Mouse (Mus musculus): ENCODE results near the gene Atg4d. TPM values are rescaled to one million over a fixed set of nuclear protein-coding genes. Genes with fewer than 3 reads are reported as not detected.
"Not testable (repeated sequence)": the region's sequence is repeated elsewhere in the genome, so short reads cannot be mapped to it uniquely, and the experiment has no call there.

Gene Atg4d
- total RNA-seq, 2 experiments from 2014 or later = 40.7 to 49.2 TPM

GRCm38 (mm10) chr9:21238004-21238732, 26.9 kb upstream of the Atg4d start:
- DNase-seq (ENCODE audit: low spot score in 2 of 2) = peak in 1 of 2 experiments; percentile 27

GRCm38 (mm10) chr9:21238733-21239464, 26.2 kb upstream of the Atg4d start, which contains the start of gene Keap1:
Gene Keap1, minus strand, starts transcription at chr9:21239361.
- DNase-seq (ENCODE audit: low spot score in 2 of 2) = peak; percentile 69 to 80
- intact Hi-C loops (cut with DNase I) = loop anchor here (2.0 to 5.0 kb wide), 2 partner anchors 52 to 72 kb away; partner anchors contain the start of genes Cdkn2d and Pde4a

More at GRCm38 (mm10) chr9:21238004-21238732, 26.9 kb upstream of the Atg4d start:
- intact Hi-C loops (cut with DNase I) = loop anchor here (2.0 to 5.0 kb wide), 2 partner anchors 53 to 71 kb away; partner anchors contain the start of genes Cdkn2d and Pde4a

DNA sequence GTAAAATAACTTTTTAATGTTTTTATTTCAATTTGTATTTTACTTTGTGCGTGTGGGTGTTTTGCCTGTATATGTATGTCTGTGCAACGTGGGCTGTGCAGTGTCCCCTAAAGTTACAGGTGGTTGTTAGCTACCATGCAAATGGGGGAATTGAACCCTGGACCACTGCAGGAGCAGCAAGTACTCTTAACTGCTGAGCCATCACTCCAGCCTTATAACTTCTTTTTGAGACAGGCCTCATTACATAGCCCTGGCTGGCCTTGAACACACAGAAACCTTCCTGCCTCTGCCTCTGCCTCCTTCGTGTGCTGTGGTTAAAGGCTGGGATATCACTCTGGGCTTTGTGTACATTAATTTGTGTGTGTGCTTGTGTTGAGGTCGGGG, 25.6 kb upstream of the Atg4d start:
- intact Hi-C loops (cut with DNase I) = loop anchor here (2.0 to 5.0 kb wide), 2 partner anchors 51 to 72 kb away; partner anchors contain the start of genes Cdkn2d and Pde4a
- no peak for DNase-seq (ENCODE audit: low spot score in 2 of 2)

GRCm38 (mm10) chr9:21241343-21241742, 23.8 kb upstream of the Atg4d start:
- intact Hi-C loops (cut with DNase I) = no loop called here
- DNase-seq (ENCODE audit: low spot score in 2 of 2) = peak; percentile 72 to 88

- no peak for DNase-seq (ENCODE audit: low spot score in 2 of 2)
- intact Hi-C loops (cut with DNase I) = no loop called here
These were observed 21.2 kb upstream of the Atg4d start for GRCm38 (mm10) chr9:21243826-21244427.

DNA sequence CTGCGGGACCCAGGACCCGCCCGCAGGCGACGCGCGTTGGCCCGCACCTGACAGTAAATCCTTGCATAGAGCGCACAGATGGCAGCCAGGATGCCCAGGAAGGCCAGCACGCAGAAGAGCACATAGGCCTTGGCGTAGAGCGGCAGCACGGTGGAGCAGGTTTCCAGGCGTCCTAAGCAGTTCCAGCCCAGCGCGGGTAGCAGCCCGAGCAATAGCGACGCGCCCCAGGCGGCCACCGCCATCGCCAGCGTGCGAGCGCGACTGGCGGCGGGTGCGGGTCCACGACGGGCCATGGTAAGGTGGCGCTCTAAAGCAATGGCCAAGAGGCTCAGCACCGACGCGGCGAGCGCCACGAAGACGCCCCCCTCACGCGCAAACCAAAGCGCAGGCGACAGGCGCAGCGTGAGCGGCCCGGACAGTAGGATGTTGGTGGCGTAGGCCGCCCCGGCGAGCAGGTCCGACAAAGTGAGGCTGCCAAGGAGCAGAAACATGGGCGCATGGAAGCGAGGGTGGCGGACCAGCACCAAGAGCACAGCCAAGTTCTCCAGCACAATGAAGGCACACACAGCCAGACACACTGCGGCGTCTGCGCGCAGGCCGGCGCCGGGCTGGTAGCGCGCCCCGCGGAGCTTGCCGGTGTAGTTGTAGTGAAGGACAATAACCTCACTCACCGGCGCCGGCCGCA, 20.5 kb upstream of the Atg4d start:
- peak; percentile 47 to 56 for DNase-seq (ENCODE audit: low spot score in 2 of 2)
- intact Hi-C loops (cut with DNase I) = no loop called here

DNA sequence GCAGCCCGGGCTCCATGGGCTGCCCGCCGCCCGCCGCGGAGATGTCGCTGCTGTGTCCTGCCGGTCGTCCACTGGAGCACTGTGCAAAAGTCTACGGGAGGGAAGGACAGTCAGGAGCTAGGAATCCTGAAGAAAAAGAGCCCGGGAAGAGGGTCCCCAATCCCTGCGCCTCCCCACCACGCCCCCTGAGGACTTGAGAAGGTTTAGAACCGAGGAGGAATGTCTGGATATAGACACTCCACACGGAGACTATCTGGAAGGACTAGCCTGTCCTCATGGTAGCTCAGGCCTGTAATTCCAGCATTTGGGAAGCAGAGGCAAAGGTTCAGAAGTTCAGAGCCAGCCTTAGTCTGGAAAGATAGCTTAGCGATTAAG, 20.0 kb upstream of the Atg4d start:
- DNase-seq (ENCODE audit: low spot score in 2 of 2) = no peak
- intact Hi-C loops (cut with DNase I) = no loop called here

DNA sequence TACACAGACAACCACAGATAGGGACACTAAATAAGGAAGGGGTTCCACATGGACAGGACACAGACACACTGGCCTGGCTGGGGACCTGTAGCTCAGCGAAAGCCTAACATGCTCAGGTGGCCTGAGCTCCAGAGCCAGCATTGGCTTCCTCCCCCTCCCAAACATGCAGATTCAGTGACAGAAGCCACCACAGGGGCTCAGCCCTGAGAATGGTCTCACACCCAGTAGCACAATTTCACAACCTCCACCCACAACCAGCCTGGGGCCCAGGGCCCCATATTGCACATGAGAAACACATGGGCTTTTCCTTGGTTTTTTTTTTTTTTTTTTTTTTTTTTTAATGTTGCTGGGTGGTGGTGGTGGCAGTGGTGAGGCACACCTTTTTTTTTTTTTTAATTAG, 18.8 kb upstream of the Atg4d start:
- intact Hi-C loops (cut with DNase I) = no loop called here
- DNase-seq (ENCODE audit: low spot score in 2 of 2) = no peak

GRCm38 (mm10) chr9:21248326-21248725, 16.8 kb upstream of the Atg4d start, which contains the start of gene S1pr5:
Gene S1pr5, minus strand, starts transcription at chr9:21248443.
- DNase-seq (ENCODE audit: low spot score in 2 of 2) = no peak
- intact Hi-C loops (cut with DNase I) = no loop called here

- no peak for DNase-seq (ENCODE audit: low spot score in 2 of 2)
- intact Hi-C loops (cut with DNase I) = no loop called here
These were observed 15.2 kb upstream of the Atg4d start for GRCm38 (mm10) chr9:21249629-21250508.

DNA sequence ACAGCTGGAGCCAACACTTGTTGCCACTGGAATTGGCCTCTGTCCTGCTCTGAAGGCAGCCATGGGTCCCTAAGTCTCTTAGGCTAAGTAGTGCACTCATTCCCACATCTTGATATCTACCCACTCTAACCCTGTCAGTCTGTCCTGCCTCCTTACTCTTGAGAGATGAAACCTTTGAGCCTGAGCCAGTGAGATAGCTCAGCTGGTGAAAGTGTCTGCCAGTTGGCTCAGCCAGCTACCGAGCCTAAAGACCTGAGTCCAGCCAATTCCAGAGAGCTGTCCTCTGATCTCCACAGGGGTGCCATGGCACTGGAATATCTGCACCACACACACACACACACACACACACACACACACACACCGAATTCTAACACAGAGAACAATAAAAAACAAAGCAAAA, 14.6 kb upstream of the Atg4d start:
- DNase-seq (ENCODE audit: low spot score in 2 of 2) = no peak
- intact Hi-C loops (cut with DNase I) = no loop called here

DNA sequence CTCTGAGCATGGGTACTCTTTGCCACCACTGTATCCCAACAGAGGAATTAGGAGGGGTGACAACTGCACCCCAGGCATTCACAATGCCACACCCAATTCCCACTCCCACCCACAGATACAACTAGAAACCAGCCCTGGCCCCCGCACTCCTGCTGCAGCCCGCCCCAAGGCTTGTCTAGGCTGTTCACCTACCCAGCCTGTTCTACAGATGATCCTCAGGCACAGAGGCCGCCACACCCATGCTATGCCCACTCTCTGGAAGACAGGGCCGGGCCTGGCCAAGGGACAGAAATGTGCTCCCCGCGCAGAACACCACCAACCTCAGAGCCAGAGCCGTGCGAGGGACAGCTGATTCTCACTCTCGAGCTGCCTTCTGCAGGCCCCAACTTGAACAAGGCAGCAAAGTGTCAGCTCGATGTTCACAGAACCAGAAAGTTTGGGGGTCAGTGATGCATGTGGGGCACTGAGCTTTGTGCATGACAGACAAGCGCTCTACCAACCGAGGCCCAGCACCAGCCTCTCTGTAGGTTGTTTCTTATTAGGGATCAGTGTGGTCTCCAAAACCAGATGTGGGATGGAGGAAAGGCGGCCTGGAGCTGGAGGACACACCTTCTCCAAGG, 13.9 kb upstream of the Atg4d start:
- intact Hi-C loops (cut with DNase I) = no loop called here
- no peak for DNase-seq (ENCODE audit: low spot score in 2 of 2)

GRCm38 (mm10) chr9:21254690-21255089, 10.4 kb upstream of the Atg4d start:
- intact Hi-C loops (cut with DNase I) = no loop called here
- DNase-seq (ENCODE audit: low spot score in 2 of 2) = no peak

- DNase-seq (ENCODE audit: low spot score in 2 of 2); intact Hi-C loops (cut with DNase I): not testable (repeated sequence)
These were observed 8.7 kb upstream of the Atg4d start for GRCm38 (mm10) chr9:21256349-21256748.

DNA sequence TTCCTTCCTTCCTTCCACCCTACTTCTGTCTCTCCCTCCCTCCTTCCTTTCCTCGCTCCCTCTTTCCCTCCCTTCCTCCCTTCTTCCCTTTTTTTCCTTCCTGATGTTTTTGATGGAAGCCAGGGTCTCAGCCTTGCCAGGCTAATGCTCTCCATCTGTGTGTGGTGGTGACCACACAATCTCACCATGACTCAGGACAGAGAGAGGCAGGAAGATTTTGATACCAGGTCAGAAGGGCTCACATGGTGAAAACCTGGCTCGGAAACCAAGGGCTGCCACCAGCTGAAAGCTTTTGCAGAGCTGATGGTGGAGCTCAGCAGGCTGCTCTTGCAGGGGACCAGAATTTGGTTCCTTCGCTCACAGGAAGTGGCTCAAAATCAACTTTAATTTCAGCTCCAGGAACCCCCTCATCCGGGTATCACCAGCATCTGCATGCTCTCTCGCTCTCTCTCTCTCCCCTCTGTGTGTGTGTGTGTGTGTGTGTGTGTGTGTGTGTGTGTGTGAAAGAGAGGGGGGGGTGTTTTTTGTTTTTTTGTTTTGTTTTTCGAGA, 4.5 kb upstream of the Atg4d start:
- intact Hi-C loops (cut with DNase I) = no loop called here
- DNase-seq (ENCODE audit: low spot score in 2 of 2) = no peak

DNA sequence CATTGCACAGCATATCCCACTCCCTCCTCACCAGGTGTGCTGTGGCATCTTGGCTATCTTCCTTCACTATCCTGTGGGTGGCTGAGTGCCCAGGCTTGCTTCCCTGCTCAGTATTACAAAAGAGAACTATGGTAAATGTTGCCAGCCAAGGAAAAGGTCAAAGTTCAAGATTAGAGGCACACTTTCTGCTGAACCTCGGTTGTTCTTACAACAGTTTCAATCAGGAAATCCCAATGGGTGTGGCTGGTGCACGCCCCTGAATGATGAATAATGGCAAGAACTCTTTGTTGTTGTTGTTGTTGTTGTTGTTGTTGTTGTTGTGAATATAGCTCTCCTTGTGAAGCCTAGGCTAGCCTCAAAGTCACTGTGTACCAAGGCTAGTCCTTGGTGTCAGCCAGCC, 3.3 kb upstream of the Atg4d start:
- no peak for DNase-seq (ENCODE audit: low spot score in 2 of 2)
- intact Hi-C loops (cut with DNase I) = no loop called here

DNA sequence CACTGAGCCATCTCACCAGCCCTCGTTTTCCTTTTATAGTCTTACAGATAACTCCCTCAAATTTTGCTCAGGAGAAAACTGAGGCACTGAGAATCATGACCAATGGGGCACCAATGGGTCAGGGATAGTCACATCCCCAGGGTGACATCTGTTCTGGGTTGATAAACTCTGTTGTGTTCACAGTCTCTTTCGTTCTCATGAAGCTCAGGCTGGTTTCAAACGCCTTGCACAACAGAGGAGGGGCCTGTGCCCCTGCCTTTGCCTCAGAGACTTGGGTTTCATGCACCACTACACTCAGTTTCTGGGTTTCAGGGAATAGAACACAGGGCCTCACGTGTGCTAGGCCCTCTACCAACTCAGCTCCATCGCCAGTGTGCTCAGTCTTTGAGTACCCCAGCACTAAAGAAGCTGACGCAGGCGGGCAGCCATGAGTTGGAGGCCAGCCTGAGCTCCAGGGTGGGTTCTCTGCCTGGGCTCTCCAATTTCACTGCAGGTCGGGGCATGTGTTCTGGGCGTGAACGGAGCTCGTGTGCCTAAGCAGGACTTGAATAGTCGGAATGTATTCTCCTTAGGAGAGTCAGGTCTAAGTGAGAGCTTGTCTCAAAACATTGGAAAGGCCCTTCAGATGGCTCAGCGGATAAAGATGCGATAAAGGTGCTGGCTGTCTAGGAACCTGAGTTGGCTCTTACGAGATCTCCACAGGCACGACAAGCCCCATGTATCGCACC, 657 bp upstream of the Atg4d start:
- intact Hi-C loops (cut with DNase I) = loop anchor here (2.0 kb wide), 1 partner anchor 22 kb away; the partner anchor contains the start of gene Kri1
- DNase-seq (ENCODE audit: low spot score in 2 of 2) = no peak
